Mouse (Mus musculus) heart, embryonic 16.5 days (tissue): ENCODE measurements around the gene Prkci. TPM values are rescaled to one million over a fixed set of nuclear protein-coding genes. Genes with fewer than 3 reads are reported as not detected.

Source experiments
- ATAC-seq: fragments of 200-750 bp; cut with Nextera tagmentation; replicated peaks from 2 replicates; pipeline ENCODE4 v1.8.0; 2017; ENCODE audit warnings: moderate number of reproducible peaks; ENCODE audit not compliant: insufficient read depth, low FRiP score; ENCODE audit errors: extremely low read depth
- H3K27ac ChIP-seq: fragments of 300-500 bp; sonication (generic); 2 replicates; pipeline ENCODE4 v1.5.1; 2014; ENCODE audit warnings: mild to moderate bottlenecking, low read length, control low read depth, moderate library complexity
- H3K27me3 ChIP-seq: fragments of 300-500 bp; sonication (generic); 2 replicates; pipeline ENCODE4 v1.6.1; 2014; ENCODE audit warnings: low read length, mixed read lengths; ENCODE audit not compliant: control insufficient read depth, insufficient read depth
- H3K36me3 ChIP-seq: fragments of 300-500 bp; sonication (generic); 2 replicates; pipeline ENCODE4 v1.6.1; 2014; ENCODE audit not compliant: control insufficient read depth, insufficient read depth
- H3K4me1 ChIP-seq: fragments of 300-500 bp; sonication (generic); 2 replicates; pipeline ENCODE4 v1.6.1; 2014; ENCODE audit warnings: low read length, mixed read lengths; ENCODE audit not compliant: control insufficient read depth, insufficient read depth
- H3K4me2 ChIP-seq: fragments of 300-500 bp; sonication (generic); 2 replicates; pipeline ENCODE4 v1.6.1; 2014; ENCODE audit warnings: low read depth, mild to moderate bottlenecking, control low read depth, low read length
- H3K4me3 ChIP-seq: fragments of 300-500 bp; sonication (generic); 2 replicates; pipeline ENCODE4 v1.5.1; 2014; ENCODE audit warnings: mild to moderate bottlenecking, control low read depth, low read length
- H3K9ac ChIP-seq: fragments of 300-500 bp; sonication (generic); 2 replicates; pipeline ENCODE4 v1.6.1; 2014; ENCODE audit warnings: low read length, control low read depth
- H3K9me3 ChIP-seq: fragments of 300-500 bp; sonication (generic); replicated peaks from 2 replicates; pipeline ENCODE4 v1.6.1; 2016; ENCODE audit warnings: low read length; ENCODE audit not compliant: control insufficient read depth
- WGBS: fragments of 180-500 bp; shearing (Covaris S2); extraction: QIAGEN DNeasy Blood & Tissue Kit; methylation state at CpG from one replicate; pipeline ENCODE4 v1.1.7; 2014; 5-methylcytosine and 5-hydroxymethylcytosine counted together
- polyA plus RNA-seq: library from polyadenylated mRNA; unstranded; fragments of >200 nt; fragmentation: Nextera tagmentation; extraction: Ambion mirVana; gene quantifications from 2 replicates; pipeline ENCODE4 v1.2.1, GENCODE M21; 2015

Prkci gene
- polyA plus RNA-seq, 1 experiment from 2014 or later: 16.9 TPM

DNA sequence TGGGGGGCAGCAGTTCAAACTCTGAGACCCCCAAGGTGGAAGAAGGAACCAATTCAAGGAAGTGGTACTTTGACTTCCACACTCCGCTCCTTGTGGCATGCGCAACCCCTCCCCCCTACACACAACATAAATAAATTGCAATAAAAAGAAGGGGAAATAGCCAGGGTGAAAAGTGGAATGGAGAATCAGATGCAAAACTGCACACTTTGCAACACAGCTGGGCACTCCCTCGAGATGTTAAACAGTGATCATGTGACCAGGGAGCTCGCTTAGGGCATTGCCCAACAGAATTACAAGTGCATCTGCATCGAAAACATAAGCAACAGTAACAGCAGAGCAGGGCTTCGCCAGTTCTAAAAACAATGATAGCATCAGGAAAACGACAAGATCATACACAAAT lies 3.4 kb upstream of the Prkci start:
- ATAC-seq: no peak
- Histone ChIP-seq H3K9ac (no peak overlapping the region), H3K4me1 (peaks cover 12% of the 10 kb centered on the region), H3K27me3 (no peaks in the 10 kb centered on the region), H3K27ac (no peak overlapping the region), H3K36me3 (no peaks in the 10 kb centered on the region), H3K9me3 (no peaks in the 10 kb centered on the region), H3K4me3 (no peak overlapping the region), H3K4me2 (no peak overlapping the region)
- WGBS: 68% methylated on average over 7 of the region's 7 CpGs

DNA sequence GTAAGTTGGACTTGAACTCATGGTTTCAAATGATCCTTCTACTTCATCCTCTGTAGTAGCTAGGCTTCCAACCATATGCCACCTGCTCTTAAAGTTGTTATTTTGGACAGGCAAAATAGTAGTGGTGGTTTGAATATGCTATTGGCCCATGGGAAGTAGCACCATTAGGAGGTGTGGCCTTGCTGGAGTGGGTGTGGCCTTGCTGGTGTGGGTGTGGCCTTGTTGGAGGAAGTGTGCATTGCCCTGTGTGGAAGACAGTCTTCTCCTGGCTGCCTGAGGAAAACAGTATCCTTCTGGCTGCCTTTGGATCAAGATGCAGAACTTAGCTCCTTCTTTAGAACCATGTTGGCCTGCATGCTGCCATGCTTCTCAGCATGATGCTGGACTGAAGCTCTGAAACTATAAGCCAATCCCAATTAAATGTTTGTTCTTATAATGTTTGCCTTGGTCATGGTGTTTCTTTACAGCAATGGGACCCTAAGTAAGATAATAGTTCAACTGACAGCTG lies 2.4 kb upstream of the Prkci start:
- Histone ChIP-seq H3K9me3 (no peaks in the 10 kb centered on the region), H3K4me2 (no peak overlapping the region), H3K4me1 (peaks cover 12% of the 10 kb centered on the region), H3K36me3 (no peaks in the 10 kb centered on the region), H3K4me3 (no peak overlapping the region), H3K27me3 (no peaks in the 10 kb centered on the region), H3K27ac (no peak overlapping the region), H3K9ac (no peak overlapping the region)
- no peak for ATAC-seq

DNA sequence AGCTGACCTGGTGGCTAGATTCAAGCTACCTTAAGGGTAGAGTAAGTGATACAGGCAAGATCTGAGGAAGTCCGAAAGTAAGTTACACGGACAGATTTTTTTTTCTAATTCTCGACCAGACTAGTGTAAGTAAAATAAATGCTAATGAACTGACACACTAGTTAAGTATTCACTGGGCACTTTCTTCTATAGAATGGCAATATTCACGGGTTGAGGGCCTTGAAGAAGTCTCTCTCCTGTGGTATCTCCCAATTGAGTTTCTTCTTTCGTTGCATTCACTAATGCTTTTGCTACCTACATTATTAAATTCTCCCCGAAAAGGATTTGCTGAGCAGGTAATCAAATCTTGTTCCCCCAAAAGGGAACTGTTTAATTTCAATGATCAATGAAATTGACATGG lies 688 bp upstream of the Prkci start:
- peak overlapping the region; percentile 97 for H3K4me3 ChIP-seq
- no peaks in the 10 kb centered on the region for H3K9me3 ChIP-seq
- peaks cover 21% of the 10 kb centered on the region for H3K4me1 ChIP-seq
- ATAC-seq: no peak
- peak overlapping the region; percentile 77 for H3K4me2 ChIP-seq
- WGBS: 18% methylated on average over 6 of the region's 6 CpGs
- no peaks in the 10 kb centered on the region for H3K27me3 ChIP-seq
- H3K9ac ChIP-seq: peak overlapping the region; percentile 97
- H3K36me3 ChIP-seq: no peaks in the 10 kb centered on the region
- H3K27ac ChIP-seq: no peak overlapping the region

DNA sequence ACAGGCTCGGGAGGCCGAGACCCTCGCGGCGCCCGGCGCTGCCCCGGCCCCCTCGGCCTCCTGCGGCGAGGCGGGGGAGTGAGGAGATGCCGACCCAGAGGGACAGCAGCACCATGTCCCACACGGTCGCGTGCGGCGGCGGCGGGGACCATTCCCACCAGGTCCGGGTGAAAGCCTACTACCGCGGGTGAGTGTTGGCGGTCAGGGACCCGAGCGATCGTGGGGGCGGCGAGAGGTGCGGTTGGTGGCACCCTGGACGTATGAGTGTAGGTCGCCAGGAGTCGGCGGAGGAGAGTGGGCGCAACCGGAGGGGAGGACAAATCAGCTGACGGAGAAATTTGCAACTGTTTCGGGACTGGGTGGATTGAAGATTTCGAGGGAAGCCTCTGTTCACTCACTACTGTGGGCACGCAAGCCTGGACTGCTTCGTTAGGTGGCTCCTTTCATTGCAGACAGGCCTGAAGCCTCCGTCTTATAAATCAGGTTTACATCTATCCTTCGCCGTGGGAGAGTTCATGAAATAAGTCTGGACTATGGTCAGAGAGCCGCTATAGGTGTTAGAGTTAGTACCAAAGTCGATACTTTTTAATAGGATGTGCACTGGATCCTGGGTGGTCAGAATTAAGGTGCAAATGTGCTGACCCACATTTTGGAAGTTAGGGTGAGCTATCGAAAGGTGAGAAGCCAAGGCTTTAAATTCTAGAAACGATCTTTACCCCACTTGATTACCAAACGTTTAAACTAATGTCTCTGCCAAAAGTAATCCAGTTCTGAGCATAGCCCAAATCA lies 546 bp downstream of the Prkci start:
- no peaks in the 10 kb centered on the region for H3K27me3 ChIP-seq
- peak overlapping the region; percentile 77 for H3K4me2 ChIP-seq
- H3K4me1 ChIP-seq: peaks cover 27% of the 10 kb centered on the region
- H3K27ac ChIP-seq: peak overlapping the region; percentile 93
- no peaks in the 10 kb centered on the region for H3K9me3 ChIP-seq
- peak; percentile 61 for ATAC-seq
- H3K4me3 ChIP-seq: peak overlapping the region; percentile 97
- no peaks in the 10 kb centered on the region for H3K36me3 ChIP-seq
- peak overlapping the region; percentile 97 for H3K9ac ChIP-seq
- WGBS: under 1% methylated on average over 38 of the region's 49 CpGs

DNA sequence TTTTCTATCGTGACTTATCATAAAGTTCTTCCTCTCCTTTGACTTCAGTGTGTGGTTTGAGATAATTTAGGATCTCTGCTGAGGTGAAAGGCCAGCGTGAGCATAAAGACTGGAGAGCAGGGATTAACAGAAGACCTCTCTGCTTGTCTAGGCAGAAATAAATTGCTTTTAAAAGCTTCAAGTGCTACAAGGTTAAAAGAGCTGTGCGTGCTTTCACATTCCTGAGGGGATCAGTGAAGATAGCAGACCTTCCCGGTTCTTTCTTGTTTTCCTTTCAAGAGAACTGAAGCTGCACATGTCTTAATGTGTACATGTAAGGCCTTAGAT lies 1.1 kb downstream of the Prkci start:
- ATAC-seq: no peak
- Histone ChIP-seq H3K27me3 (no peaks in the 10 kb centered on the region), H3K36me3 (no peaks in the 10 kb centered on the region), H3K4me2 (peak overlapping the region; percentile 77), H3K27ac (peak overlapping the region; percentile 93), H3K9me3 (no peaks in the 10 kb centered on the region), H3K4me1 (peaks cover 27% of the 10 kb centered on the region), H3K9ac (peak overlapping the region; percentile 97), H3K4me3 (peak overlapping the region; percentile 97)
- WGBS: 6% methylated on average over 4 of the region's 4 CpGs

DNA sequence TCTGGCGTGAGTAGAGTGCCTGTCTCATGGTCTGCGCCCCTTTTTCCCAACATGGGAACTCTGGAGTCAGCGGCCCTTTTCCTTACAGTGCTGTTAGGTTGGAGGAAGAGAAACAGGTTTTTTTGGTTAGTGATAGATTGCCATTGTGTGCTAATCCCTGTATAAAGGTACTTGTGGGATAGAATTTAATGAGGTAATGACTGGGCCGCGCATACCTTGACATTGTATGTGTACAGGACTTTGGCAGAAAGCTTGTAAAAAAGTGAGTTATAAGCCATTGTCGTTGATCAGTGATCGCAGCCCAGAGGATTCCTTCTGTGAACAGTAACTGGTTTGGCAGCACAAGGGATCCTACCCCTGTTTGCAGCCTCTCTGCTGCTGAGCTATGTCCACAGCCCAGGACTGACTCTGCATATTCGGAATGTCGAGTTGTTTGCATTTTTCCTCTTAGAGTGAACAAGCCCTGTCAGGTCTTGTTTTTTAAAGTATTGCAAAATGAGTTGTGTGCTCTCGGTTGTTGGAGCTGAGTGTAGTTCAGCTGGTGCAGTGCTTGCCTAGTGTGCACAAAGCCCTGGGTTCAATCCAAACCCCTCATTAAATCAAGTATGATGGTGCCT lies 4.0 kb downstream of the Prkci start:
- H3K9ac ChIP-seq: peak overlapping the region; percentile 36

DNA sequence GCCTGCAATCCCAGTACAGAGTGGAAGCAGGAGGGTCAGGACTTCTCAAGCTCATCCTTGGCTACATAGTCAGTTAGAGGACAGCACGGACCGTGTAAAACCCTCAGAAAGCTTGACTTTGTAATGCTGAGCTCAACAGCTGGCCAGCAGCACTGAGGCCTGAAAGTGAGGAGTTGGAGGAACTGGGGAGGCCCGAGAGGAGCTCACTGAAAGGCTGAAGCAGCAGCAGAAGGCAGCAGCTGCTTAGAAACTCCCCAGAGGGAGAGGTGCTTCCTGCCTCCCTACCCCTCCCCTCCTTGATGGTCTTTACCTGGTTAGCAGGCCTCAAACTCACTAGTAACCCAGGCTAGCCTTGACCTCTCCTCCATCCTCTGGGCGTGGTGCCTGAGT lies 4.5 kb downstream of the Prkci start:
- no peak overlapping the region for H3K4me2 ChIP-seq
- no peaks in the 10 kb centered on the region for H3K36me3 ChIP-seq
- H3K4me1 ChIP-seq: peaks cover 27% of the 10 kb centered on the region
- no peak for ATAC-seq
- 39% methylated on average over 4 of the region's 4 CpGs for WGBS
- H3K27me3 ChIP-seq: no peaks in the 10 kb centered on the region
- H3K4me3 ChIP-seq: no peak overlapping the region
- peak overlapping the region; percentile 36 for H3K9ac ChIP-seq
- H3K27ac ChIP-seq: peak overlapping the region; percentile 75
- H3K9me3 ChIP-seq: no peaks in the 10 kb centered on the region

More for the DNA sequence above, 4.0 kb downstream of the Prkci start:
- peaks cover 27% of the 10 kb centered on the region for H3K4me1 ChIP-seq
- H3K4me2 ChIP-seq: no peak overlapping the region; the same call in 1 of the 2 replicates
- no peaks in the 10 kb centered on the region for H3K9me3 ChIP-seq
- no peak for ATAC-seq
- peak overlapping the region; percentile 75 for H3K27ac ChIP-seq
- no peak overlapping the region for H3K4me3 ChIP-seq
- H3K27me3 ChIP-seq: no peaks in the 10 kb centered on the region
- H3K36me3 ChIP-seq: no peaks in the 10 kb centered on the region
- 62% methylated on average over 10 of the region's 10 CpGs for WGBS

DNA sequence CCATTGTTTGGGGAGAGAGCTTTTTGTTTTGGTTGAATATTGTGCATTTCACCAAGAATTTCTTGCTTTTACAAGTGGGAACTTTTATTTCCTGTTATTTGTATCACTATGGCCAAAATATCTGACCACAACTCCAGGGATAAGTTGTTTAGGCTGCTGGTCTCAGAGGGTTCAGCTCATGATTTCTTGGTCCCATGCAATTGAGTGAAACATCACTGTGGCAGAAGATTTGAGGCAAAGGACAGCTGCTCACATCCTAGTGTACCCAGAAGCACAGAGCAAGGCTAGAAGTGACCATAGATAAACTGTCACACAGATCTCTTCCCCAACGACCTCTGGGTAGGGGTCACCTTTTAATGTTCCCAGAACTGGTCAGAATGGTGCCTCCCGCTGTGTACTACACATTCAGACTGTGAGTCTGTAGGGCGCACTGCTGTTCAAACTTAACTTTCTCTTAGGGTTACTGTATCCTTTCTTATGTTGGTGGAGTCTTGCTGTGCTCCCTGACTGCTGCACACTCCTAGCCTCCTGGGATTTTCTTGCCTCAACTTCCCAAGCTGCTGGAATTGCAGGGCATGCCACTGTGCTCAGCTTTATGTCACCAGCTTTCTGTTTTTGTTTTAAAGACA lies 5.6 kb downstream of the Prkci start:
- Histone ChIP-seq H3K4me1 (peaks cover 27% of the 10 kb centered on the region), H3K9me3 (no peaks in the 10 kb centered on the region), H3K4me3 (no peak overlapping the region), H3K36me3 (no peaks in the 10 kb centered on the region), H3K4me2 (no peak overlapping the region), H3K27ac (no peak overlapping the region), H3K27me3 (no peaks in the 10 kb centered on the region), H3K9ac (no peak overlapping the region)
- no peak for ATAC-seq
- 57% methylated on average over 3 of the region's 3 CpGs for WGBS
